Mouse (Mus musculus) frontal cortex, adult (tissue): ENCODE measurements around the gene Meltf.

Experiments used
- ATAC-seq: cut with Nextera tagmentation; 2 replicates; pipeline ENCODE4 v1.9.2; 2017; ENCODE audit warnings: mild to moderate bottlenecking, moderate library complexity, mixed read lengths; ENCODE audit not compliant: low TSS enrichment

The Meltf gene

DNA sequence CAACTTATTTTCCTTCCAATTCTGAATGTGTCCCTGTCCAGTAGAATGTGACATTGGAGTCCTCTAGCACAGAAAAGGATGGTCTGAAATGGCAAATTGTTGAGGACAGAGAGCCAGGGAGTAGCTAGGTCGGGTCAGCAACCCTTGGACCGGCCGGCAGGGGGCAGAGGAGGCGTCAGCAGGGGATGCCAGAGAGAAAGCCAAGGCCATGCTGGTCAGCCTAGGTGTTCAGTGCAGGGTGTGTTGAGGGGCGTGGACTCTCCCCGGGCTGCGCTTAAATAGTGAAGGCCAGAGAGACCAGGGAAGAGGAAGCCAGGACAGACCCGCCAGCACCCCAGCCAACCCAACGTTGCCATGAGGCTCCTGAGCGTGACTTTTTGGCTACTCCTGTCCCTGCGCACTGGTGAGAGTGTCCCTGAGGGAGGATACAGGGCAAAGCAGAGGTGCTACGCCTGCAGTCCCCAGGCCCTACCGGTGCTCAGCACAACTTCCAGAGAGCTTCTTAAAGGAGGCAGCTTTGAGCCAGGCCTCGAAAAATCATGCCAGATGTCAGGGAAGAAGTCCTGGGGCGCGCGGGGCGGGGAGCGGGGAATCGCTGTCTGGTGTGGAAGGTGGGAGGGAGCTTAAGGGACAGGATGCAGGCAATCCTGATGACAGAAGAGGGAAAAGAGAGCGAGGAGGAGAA, at the start of gene Meltf:
Gene Meltf (plus strand): TSS at position 238 of the 685 bp plus-strand sequence.
- ATAC-seq, result no peak

DNA sequence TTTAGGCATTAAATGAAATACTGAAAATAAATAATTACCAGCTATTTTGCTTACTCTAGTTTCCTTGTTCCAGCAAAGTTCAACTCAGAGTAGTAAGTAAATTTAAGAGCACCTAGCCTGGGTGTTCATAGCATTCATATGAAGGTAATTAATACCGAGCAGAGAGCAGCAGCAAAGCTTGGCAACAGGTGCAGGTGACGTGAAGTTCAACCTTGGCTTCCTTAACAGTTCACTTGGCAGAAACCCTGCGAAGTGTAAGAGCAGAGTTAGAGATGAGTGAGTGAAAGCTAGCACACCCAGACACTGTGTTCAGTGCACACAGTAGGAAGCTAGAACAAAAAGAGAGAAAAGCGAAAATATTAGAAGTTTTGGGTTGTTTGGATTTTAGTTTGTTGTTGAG, 47.9 kb upstream of the Meltf start:
- no peak for ATAC-seq

DNA sequence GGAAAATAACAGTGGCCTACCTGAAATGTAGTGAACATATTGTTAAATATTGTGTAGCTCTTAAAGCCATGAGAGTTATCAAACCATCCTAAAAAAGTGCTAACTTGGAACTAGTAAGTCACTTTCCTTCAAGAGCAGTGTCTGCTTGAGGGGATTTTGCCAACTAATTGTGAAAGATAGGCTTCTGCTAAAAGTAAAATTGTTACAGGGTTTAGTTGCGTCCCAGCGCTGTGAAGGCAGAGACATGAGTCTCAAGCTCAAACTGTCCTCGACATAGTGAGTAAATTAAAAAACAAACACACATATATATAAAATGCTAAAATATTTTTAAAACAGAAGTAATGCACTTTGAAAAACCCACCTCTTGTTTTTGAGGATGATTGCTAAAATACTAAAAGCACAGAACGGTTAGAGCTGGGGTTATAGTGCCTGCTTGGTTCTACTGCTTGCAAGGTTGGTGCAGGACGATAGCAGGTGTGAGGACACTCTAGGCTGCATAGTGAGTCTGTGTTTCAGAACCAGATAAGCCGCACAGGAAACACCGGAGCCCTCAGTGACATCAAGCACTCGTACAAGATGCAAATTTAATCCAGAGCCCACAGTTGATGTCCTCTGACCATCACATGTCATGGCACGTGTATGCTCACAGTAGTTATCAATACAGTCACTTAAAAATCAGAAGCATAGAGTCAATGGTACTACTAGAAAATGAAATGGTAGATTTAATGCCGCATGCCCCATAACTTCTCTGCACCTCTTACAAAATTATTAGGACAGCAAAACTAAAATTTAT, 45.8 kb upstream of the Meltf start:
- no peak for ATAC-seq

DNA sequence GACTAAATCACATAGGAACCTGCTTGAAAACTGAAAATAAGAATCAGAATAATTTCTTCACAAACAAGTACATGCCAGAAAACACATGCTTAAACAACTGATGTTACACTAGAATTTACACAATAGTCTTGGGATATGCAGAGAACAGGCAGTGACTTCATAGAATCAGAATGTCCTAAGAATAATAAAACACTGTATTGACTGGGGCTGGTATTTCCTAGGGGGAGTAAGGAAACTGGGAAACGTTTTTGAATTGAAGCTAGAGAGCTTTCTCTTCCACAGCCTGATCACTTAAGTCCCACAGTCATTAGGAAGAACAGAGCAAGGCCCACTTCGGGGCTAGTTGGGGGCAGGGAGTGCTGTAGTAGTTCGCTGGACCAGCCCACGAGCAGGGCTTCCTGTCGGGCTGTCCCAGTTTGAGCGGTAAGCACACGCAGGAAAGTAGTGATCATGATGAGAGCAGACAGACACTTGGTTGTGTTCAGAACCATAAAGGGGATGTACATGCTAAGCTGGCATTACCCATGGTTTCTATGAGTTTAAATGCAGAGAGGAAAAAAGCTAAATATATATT, 44.5 kb upstream of the Meltf start:
- ATAC-seq, result 0 out of 2 replicates have a peak, but pooled peaks have one; percentile 41

DNA sequence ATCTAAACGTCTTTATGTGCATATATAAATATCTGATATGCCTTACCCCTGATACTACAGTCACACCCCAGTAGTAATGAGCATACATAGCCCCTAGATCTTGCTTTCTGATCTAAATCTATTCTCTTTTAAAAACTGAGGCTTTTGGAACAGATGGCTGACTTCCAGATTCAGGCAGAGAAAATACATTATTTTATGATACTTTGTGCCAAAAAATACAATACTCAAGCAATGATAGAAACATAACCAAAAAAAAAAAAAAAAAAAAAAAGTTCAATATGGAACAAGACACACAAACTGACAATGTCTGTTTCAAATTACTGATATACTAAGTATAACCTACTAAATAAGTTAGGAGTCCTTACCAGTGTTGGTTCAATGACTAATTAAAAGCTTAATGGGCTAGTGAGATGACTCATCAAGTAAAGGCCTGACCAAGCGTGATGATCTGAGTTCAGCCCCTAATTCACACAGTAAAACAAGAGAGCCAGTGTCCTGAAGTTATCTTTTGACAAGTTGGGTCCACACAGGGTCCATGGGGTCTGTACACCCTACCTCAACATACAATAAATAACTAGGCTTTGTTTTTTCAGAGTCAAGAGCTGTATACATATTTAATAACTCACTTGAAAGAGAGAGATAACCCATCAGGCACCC, 43.8 kb upstream of the Meltf start:
- no peak for ATAC-seq

DNA sequence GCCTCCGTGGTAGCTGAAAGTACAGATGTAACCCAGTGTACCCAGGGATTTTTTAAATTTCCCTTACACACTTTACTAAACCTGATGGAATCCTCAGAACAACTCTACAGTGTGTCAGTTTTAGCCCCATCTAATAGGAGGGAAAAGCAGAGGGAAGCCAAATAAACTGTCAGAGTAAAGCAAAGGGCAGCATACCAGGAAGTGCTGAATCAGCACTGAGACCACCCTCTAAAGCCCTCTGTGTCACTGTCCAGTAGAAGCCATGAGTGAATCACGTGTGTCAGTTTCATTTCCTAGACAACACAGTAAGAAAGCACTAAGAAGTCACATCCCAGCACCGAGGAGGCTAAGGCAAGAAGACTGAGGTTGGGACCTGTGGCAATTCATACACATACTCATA, 41.2 kb upstream of the Meltf start:
- no peak for ATAC-seq

DNA sequence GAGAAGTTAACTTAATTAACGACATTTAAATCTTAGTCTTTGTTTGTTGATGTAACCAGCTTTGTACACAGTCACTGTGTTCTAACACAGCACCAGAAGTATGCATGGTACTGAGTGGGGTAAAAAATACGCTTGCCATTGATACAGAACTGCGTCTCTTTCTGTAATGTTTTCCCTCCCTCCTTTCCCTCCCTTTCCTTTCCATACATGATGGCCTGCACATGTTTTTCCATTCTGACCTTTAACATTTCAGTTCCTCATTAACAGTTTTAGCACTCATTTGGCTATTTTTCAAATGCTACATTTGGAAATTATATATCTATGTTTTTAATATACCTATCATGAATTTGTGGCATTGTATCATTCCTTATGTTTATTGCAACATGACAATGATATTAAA, 34.4 kb upstream of the Meltf start:
- no peak for ATAC-seq

DNA sequence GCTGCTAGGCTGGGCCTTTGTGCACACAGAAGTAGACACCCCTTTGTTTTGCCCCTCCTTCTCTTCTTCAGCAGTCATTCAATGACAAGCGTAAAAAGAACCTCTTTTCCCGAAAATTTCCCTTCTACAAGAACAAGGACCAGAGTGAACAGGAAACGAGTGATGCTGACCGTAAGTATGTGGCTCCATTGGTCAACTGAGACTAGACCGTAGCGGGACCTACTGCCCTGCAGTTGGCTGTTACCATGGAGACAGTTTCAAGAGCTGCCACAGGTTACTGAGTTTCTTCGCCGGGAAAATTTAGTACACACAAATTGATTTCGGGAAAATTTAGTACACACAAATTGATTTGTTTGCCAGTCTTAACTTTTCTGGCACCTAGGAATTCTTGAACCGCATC, 31.8 kb upstream of the Meltf start:
- ATAC-seq, result no peak

DNA sequence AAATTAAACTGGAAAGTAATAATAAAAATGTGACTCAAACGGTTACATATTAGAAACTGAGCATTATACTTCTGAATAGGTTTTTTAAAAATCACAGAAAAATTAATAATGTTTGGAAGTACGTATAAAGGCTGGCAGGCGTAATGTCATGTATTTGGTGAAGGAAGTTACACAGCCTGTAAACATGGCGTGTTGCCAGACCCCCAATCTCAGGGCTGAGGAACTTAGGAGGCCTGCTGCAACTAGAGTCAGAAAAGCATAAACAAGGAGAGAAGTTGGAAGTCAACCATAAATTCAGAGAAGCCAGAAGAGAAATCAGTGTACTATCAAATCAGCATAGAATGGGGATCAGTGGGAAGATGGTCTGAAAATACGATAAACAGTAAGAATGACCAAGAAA, 14.7 kb upstream of the Meltf start:
- ATAC-seq, result no peak

DNA sequence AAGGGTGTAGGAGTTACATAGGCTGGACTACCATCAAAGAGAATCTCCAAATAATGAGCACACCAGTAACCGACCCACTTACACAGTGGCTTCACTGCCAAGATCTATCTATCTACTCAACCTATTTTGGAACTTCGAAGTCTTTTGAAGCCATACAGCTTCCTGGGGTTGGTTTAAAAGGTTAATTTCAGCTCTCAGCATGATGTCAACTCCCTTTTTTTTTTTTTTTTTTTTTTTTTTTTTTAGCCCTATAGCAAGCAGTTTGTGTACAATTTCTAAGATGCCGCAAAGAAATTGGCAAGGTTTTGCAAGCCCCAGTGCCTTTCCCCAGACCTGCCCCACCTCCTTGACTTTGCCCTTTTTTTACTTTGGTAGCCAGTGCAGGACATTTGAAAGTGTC, 13.4 kb upstream of the Meltf start:
- no peak for ATAC-seq

DNA sequence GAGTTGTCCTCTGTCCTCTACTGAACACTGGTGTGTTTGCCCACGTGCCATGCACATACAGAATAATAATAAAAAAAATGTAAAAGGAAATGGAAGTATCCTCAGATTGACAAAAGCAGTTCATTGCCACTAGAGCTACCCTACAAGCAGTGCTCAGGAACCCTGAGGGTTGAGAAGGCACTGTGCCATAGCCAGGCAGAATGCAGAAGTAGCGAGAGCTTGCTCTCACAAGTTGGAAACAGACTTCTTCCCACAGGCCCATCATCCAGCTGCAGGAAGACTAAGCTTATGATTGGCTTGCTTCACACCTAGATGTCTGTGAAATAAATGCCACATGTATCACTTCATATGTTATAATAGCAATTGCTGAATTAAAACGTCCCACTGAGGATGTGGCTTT, 11.7 kb upstream of the Meltf start:
- ATAC-seq, result no peak; the same call in 1 of the 2 replicates

DNA sequence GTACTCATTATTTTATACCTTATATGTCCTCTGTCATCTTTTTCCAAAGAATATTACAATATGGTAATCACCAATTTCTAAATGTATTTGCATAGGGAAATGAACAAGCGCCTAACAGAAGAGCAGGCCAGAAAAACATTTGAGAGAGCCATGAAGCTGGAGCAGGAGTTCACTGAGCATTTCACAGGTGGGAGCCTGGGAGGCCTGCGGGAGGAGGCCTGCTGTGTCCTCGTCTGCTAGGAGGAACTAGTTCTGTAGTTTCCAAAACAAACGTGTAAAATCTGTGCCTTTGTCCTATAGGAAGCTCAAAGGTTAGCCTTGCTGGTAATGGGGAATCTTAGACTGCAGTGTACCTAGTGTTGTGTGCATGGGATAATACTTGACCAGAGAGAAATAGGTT, 10.9 kb upstream of the Meltf start:
- no peak for ATAC-seq

DNA sequence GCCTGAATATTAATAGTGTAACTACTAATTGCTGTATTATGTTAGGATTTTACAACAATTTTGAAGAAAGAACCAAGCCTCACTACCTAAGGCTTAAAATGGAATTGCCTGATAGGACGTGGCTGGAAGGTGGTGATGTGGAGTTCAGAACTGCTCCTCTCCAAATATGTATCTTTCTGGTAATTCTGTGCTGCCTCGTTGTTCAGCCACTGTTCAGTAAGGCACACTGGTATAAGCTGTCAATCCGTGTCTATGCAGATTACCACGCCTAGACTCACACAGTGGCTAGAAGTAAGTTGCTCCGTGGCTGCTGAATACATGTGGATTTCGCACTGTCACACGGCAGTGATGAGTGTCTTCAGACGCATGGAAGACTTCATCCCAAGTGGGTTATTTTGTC, 4.9 kb upstream of the Meltf start:
- ATAC-seq, result no peak

DNA sequence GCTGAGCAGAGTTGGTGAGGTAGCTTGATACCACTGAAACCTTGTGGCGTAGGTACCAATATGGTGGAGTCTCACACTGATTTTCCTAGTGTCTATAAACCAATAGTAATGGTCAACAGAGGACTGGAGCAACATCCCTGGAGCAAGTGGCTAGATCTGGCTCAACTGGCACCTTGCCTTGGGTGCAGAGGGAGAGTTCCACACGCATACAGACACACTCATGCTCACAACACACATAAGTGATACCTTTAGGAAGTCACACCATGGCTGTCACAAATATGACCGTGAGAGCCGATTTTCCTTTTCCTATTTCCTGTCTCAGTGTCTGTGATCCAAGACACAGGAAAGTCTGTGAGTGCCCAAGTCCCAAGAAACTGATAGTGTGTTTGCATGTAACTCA, 3.2 kb upstream of the Meltf start:
- no peak for ATAC-seq

DNA sequence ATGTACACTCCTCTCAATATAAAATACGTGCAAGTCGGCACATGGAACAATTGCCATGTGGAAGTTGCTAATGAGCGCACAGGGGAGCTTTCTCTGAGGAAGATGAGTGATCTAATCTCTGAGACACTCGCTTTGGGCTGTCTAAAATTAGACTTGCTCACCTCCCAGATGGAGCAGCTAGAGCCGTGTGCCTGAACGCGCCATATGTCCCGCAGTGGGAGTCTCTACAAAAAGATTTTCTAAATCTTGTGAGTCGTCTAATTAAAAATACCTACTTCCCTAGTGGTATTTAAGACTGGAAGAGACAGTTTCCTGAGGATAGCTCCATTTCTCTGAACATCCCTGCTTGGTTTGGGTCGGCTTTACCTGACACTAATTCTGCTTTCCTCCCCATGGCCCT, 2.2 kb upstream of the Meltf start:
- peak; percentile 64 for ATAC-seq

DNA sequence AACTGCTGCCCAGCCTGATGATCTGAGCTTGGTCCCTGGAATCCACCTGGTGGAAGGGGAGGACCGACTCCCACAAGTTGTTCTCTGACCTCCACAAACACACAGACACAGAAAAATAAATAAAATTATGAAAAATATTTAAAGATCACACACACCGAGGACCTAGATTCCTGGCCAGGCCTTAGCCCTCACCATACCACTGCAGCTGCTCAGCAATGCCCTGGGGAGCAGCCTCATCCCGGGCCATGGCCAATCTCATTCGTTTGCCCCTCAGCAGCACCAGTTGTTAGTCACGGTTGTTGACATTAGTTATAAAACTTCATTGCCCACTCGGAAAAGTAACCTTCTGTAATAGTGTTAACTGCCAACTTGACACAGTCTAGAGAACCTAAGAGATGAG, 558 bp upstream of the Meltf start:
- no peak for ATAC-seq

DNA sequence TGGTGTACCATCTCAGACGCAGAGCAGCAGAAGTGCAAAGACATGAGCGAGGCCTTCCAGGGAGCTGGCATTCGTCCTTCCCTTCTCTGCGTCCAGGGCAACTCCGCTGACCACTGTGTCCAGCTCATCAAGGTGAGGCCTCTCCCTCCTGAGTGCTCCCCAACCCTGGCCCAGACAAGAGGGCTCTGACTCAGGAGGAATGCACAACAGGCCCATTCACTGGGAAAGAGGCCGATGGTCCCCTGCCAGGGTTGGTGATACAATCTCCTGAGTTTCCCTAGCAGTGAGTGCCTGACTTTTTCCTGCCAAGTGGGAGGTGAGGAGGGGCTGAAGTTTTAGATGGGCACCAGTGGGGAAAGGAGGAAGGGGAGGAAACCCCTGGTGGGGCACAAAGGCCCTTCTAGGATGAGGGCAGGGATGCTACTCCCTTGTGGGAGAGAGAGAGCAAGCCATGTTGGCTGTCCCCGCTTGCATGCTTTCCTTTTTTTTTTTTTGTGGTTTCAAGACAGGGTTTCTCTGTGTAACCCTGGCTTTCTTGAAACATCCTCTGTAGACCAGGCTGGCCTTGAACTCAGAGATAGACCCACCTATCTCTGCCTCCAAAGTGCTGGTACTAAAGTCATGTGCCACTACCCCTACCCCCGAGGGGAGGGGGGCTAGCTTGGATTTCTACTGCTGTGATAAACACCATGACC, 1.7 kb downstream of the Meltf start:
- no peak for ATAC-seq

DNA sequence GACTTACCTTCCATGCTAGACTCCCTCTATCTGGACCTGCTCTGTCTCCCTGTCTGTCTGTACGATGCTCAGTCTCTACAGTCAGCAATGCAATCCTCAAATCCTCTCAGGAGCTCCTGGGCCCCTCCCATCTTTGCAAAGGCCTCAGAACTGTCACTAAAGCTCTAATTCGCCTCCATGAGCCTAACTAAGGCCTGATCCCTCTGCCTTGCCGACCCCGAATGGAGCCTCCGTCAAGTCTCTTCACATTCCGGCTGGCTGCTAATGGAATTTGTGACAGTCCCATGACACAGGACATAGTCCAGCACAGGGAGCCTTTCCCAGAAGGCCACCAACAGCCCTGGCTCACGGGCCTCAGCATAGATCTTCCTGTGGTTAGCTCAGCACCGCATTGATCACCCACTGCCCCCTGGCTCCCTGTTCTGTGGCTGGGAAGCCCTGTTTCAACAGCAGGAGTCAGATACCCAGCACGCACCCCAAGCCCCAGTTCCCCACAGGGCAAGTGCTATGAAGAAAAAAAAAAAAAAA, 3.8 kb downstream of the Meltf start:
- no peak for ATAC-seq

DNA sequence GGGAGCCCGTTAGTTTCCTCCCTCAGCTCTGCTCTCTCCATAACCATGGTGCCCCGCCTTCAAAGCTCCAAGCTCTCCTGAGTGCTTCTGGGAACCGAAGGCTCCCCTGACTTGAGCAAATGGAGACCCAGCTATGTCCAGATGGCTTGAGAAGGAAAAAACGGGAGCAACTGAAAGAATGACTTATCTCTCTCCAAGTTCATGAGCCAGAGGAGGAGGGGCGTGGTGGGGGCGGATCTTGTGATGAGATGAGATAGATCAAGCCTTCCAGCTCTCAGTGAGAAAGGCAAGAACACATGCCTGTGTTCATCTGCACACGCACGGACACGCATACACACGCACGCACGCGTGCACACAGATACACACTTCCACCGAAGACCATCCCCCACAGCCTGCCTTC, 4.7 kb downstream of the Meltf start:
- ATAC-seq, result peak; percentile 43

DNA sequence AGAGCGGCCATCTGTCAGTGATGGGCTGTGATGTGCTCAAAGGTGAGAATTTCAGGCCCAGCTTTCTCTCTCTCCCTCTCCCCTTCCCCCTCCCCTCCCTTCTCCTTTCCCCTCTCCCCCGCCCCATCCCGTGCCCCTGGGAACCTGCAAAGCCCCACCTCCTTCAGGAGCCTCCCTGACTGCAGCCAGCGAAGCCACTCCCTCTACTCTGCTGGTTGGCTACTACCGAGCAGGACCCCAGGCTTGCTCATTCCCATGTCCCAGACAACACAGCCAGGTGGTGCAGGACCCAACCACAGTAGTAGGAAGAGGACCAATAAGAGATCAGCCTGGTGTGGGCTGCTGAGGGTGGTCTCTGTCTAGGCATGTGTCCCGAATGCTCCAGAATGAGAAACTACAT, 5.3 kb downstream of the Meltf start:
- ATAC-seq, result no peak

DNA sequence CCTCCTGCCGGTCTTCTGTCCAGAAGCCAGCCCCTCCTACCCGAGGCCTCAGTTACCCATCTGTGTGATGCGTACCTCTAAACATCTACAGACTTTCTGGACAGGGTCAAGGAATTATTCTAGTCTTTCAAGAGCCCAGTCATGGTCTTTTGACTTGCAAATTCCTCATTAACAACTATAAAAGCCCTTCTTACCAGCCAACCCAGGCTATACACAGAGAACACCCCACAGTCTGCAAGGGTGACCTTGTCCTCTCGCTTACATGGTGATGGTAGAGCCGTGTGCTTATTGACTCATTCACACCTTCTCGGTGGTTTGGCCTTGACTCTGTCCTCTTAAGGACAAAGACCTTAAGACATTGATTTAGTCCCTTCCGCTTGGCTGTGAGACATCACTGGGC, 12.3 kb downstream of the Meltf start:
- ATAC-seq, result no peak
